Mouse (Mus musculus) gastrocnemius, adult 2 months (tissue): ENCODE data around the gene Leng9. TPM values are rescaled to one million over a fixed set of nuclear protein-coding genes. Genes with fewer than 3 reads are reported as not detected.

Experiments used
- DNase-seq: peaks from one replicate; pipeline ENCODE4 v3.0.0; 2022
- H3K27ac ChIP-seq: fragments of 200-600 bp; 2 replicates; pipeline ENCODE4 v1.8.1; 2022; ENCODE audit warnings: mild to moderate bottlenecking
- H3K4me3 ChIP-seq: fragments of 200-600 bp; 2 replicates; pipeline ENCODE4 v1.8.1; 2022; ENCODE audit warnings: mild to moderate bottlenecking, moderate library complexity
- CTCF ChIP-seq: fragments of 200-600 bp; IDR thresholded peaks from 2 replicates; pipeline ENCODE4 v1.8.1; 2022; ENCODE audit warnings: antibody characterized with exemption, mild to moderate bottlenecking, moderate library complexity
- intact Hi-C: fragments of 180-260 bp; cut with DNase I; formaldehyde crosslinking; loops from one replicate; pipeline ENCODE4 v1.15.1; 2025
- total RNA-seq, 2 experiments: library from RNA; stranded (reverse); gene quantifications; 2 replicates each; pipeline ENCODE4 v1.2.3; 2021

Gene Leng9
- total RNA-seq, 2 experiments from 2014 or later: 2.1 to 2.2 TPM

GRCm38 (mm10) chr7:4117050-4117814, 32.9 kb downstream of the Leng9 start:
- DNase-seq: no peak
- no peak for TF ChIP-seq CTCF
- H3K27ac ChIP-seq: no peak overlapping the region
- intact Hi-C loops: no loop called here
- H3K4me3 ChIP-seq: no peak overlapping the region

- Histone ChIP-seq H3K27ac (no peak overlapping the region), H3K4me3 (no peak overlapping the region)
- TF ChIP-seq CTCF: no peak
- intact Hi-C loops: no loop called here
- no peak for DNase-seq
Measured at GRCm38 (mm10) chr7:4111766-4112165, 38.4 kb downstream of the Leng9 start.

- Histone ChIP-seq H3K27ac (no peak overlapping the region), H3K4me3 (no peak overlapping the region)
- DNase-seq: no peak
- peak; percentile 71 for TF ChIP-seq CTCF
- intact Hi-C loops: loop anchor here (10.0 kb wide), 1 partner anchor 321 kb away; no protein-coding TSS in a partner anchor
Measured at GRCm38 (mm10) chr7:4103411-4103810, 46.8 kb downstream of the Leng9 start.

- no peak overlapping the region for H3K4me3 ChIP-seq
- TF ChIP-seq CTCF: no peak
- H3K27ac ChIP-seq: no peak overlapping the region
- intact Hi-C loops: loop anchor here (10.0 kb wide), 1 partner anchor 324 kb away; no protein-coding TSS in a partner anchor
- no peak for DNase-seq
Measured at GRCm38 (mm10) chr7:4101144-4101543, 49.0 kb downstream of the Leng9 start.

- TF ChIP-seq CTCF: no peak
- Histone ChIP-seq H3K4me3 (no peak overlapping the region), H3K27ac (no peak overlapping the region)
- no peak for DNase-seq
- intact Hi-C loops: no loop called here
Measured at GRCm38 (mm10) chr7:4098832-4099231, 51.3 kb downstream of the Leng9 start.

GRCm38 (mm10) chr7:4098301-4098700, 51.9 kb downstream of the Leng9 start:
- no peak for TF ChIP-seq CTCF
- intact Hi-C loops: no loop called here
- DNase-seq: no peak
- H3K4me3 ChIP-seq: no peak overlapping the region
- no peak overlapping the region for H3K27ac ChIP-seq

Other genes with a start within 250 kb of the Leng9 start
- under 1 TPM; 0.13 to 0.28 TPM for gene Lilra6, start 234.9 kb downstream of the Leng9 start, total RNA-seq
- gene Lair1, start 87.2 kb downstream of the Leng9 start, total RNA-seq: under 1 TPM; 0.25 to 0.48 TPM
- gene Ttyh1, start 31.0 kb downstream of the Leng9 start, total RNA-seq: 1 to 10 TPM; 1.8 to 4.7 TPM
- gene Leng8, start 13.3 kb downstream of the Leng9 start, total RNA-seq: 10 to 100 TPM; 44.5 to 45.4 TPM
- gene Cdc42ep5, start 14.5 kb upstream of the Leng9 start, total RNA-seq: 1 to 10 TPM; 1.4 to 2.0 TPM
- under 1 TPM in 1 of 2 experiments, not detected in 1; 0.14 TPM for gene Lilra5, start 87.4 kb upstream of the Leng9 start, total RNA-seq
- gene Ncr1, start 187.3 kb upstream of the Leng9 start, total RNA-seq: not detected
- gene Gp6, start 247.4 kb upstream of the Leng9 start, total RNA-seq: not detected